Mouse (Mus musculus): ENCODE measurements around the gene Sh3bp2. TPM values are rescaled to one million over a fixed set of nuclear protein-coding genes. Genes with fewer than 3 reads are reported as not detected.
A peak's percentile ranks its signal among the peaks of the same experiment; 100 is the strongest.

Gene Sh3bp2
- polyA plus RNA-seq, 1 experiment = 14.3 TPM

GRCm38 (mm10) chr5:34502821-34503220 lies 22.8 kb upstream of the Sh3bp2 start:
- no peak overlapping the region for H3K4me3 ChIP-seq
- no peaks in the 10 kb centered on the region for H3K79me2 ChIP-seq (ENCODE audit: control insufficient read depth, insufficient read depth)
- no peak overlapping the region for H3K4me2 ChIP-seq (ENCODE audit: low read depth)
- no peak for TF ChIP-seq POLR2AphosphoS2 (IDR thresholded peaks at IDR 0.05; ENCODE audit: insufficient read length, low read depth)
- TF ChIP-seq CEBPB (IDR thresholded peaks at IDR 0.05; ENCODE audit: insufficient read depth, poor library complexity, severe bottlenecking) = no peak
- TF ChIP-seq MYOG (IDR thresholded peaks at IDR 0.05; ENCODE audit: control insufficient read depth in 1 of 3, insufficient read depth in 1 of 3, insufficient read length in 2 of 3, low read depth in 2 of 3) = no peak
- no peaks in the 10 kb centered on the region for H3K27me3 ChIP-seq (ENCODE audit: control insufficient read depth, insufficient read depth, insufficient read length)
- no peak overlapping the region for H3ac ChIP-seq (ENCODE audit: control insufficient read depth, insufficient read length)
- peaks cover 7% of the 10 kb centered on the region for H3K36me3 ChIP-seq (ENCODE audit: control insufficient read depth, insufficient read depth)

GRCm38 (mm10) chr5:34512486-34512885 lies 13.2 kb upstream of the Sh3bp2 start:
- Histone ChIP-seq H3ac (ENCODE audit: control insufficient read depth, insufficient read length) (no peak overlapping the region), H3K27me3 (ENCODE audit: control insufficient read depth, insufficient read depth, insufficient read length) (no peaks in the 10 kb centered on the region), H3K79me2 (ENCODE audit: control insufficient read depth, insufficient read depth) (peaks cover 7% of the 10 kb centered on the region), H3K4me2 (ENCODE audit: low read depth) (peak overlapping the region; percentile 93), H3K4me3 (peak overlapping the region; percentile 45), H3K36me3 (ENCODE audit: control insufficient read depth, insufficient read depth) (no peaks in the 10 kb centered on the region)
- TF ChIP-seq POLR2A (IDR thresholded peaks at IDR 0.05; ENCODE audit: insufficient read length, low read depth) (no peak), POLR2AphosphoS2 (IDR thresholded peaks at IDR 0.05; ENCODE audit: insufficient read length, low read depth) (no peak), TCF3 (IDR thresholded peaks at IDR 0.05; ENCODE audit: insufficient read length, low read depth) (no peak), CEBPB (IDR thresholded peaks at IDR 0.05; ENCODE audit: insufficient read depth, poor library complexity, severe bottlenecking) (no peak), REST (IDR thresholded peaks at IDR 0.05; ENCODE audit: insufficient read depth, insufficient read length) (no peak), E2F4 (IDR thresholded peaks at IDR 0.05; ENCODE audit: insufficient read depth) (no peak), MYOG (IDR thresholded peaks at IDR 0.05; ENCODE audit: control insufficient read depth in 1 of 3, insufficient read depth in 1 of 3, insufficient read length in 2 of 3, low read depth in 2 of 3) (no peak), MAX (IDR thresholded peaks at IDR 0.05; ENCODE audit: low read depth) (no peak), MYOD1 (IDR thresholded peaks at IDR 0.05; ENCODE audit: control insufficient read depth in 1 of 3, insufficient read length in 2 of 3, low read depth in 2 of 3) (no peak), SRF (IDR thresholded peaks at IDR 0.05; ENCODE audit: control insufficient read depth, insufficient read length, low read depth) (no peak), USF1 (IDR thresholded peaks at IDR 0.05; ENCODE audit: low read depth) (no peak), TCF12 (IDR thresholded peaks at IDR 0.05; ENCODE audit: insufficient read depth, poor library complexity, severe bottlenecking) (no peak)

- H3K27me3 ChIP-seq (ENCODE audit: control insufficient read depth, insufficient read depth, insufficient read length) = no peaks in the 10 kb centered on the region
- H3ac ChIP-seq (ENCODE audit: control insufficient read depth, insufficient read length) = peak within 1 kb of the TSS; percentile 57
Measured at GRCm38 (mm10) chr5:34513466-34514217, 12.0 kb upstream of the Sh3bp2 start, which contains the start of gene Tnip2. TSS of gene Tnip2 (minus strand) at chr5:34513991.

GRCm38 (mm10) chr5:34514218-34514566 lies 11.4 kb upstream of the Sh3bp2 start:
- no peak for TF ChIP-seq SRF (IDR thresholded peaks at IDR 0.05; ENCODE audit: control insufficient read depth, insufficient read length, low read depth)
- TF ChIP-seq POLR2A (IDR thresholded peaks at IDR 0.05; ENCODE audit: insufficient read length, low read depth) = no peak
- TF ChIP-seq MYOD1 (IDR thresholded peaks at IDR 0.05; ENCODE audit: control insufficient read depth in 1 of 3, insufficient read length in 2 of 3, low read depth in 2 of 3) = no peak
- TF ChIP-seq REST (IDR thresholded peaks at IDR 0.05; ENCODE audit: insufficient read depth, insufficient read length) = no peak
- no peak for TF ChIP-seq CEBPB (IDR thresholded peaks at IDR 0.05; ENCODE audit: insufficient read depth, poor library complexity, severe bottlenecking)
- no peak for TF ChIP-seq TCF12 (IDR thresholded peaks at IDR 0.05; ENCODE audit: insufficient read depth, poor library complexity, severe bottlenecking)
- TF ChIP-seq MYOG (IDR thresholded peaks at IDR 0.05; ENCODE audit: control insufficient read depth in 1 of 3, insufficient read depth in 1 of 3, insufficient read length in 2 of 3, low read depth in 2 of 3) = no peak
- no peak for TF ChIP-seq E2F4 (IDR thresholded peaks at IDR 0.05; ENCODE audit: insufficient read depth)
- Histone ChIP-seq H3K4me2 (ENCODE audit: low read depth) (peak overlapping the region; percentile 89), H3ac (ENCODE audit: control insufficient read depth, insufficient read length) (peak overlapping the region; percentile 57), H3K4me3 (peak overlapping the region; percentile 45), H3K36me3 (ENCODE audit: control insufficient read depth, insufficient read depth) (no peaks in the 10 kb centered on the region), H3K27me3 (ENCODE audit: control insufficient read depth, insufficient read depth, insufficient read length) (no peaks in the 10 kb centered on the region), H3K79me2 (ENCODE audit: control insufficient read depth, insufficient read depth) (peaks cover 7% of the 10 kb centered on the region)

More at GRCm38 (mm10) chr5:34513466-34514217, 12.0 kb upstream of the Sh3bp2 start, which contains the start of gene Tnip2:
- Histone ChIP-seq H3K4me2 (ENCODE audit: low read depth) (peak within 1 kb of the TSS; percentile 93), H3K4me3 (peak within 1 kb of the TSS; percentile 45), H3K36me3 (ENCODE audit: control insufficient read depth, insufficient read depth) (no peaks in the 10 kb centered on the region), H3K79me2 (ENCODE audit: control insufficient read depth, insufficient read depth) (peaks cover 7% of the 10 kb centered on the region)
- TF ChIP-seq MAX (IDR thresholded peaks at IDR 0.05; ENCODE audit: low read depth) (no peak), POLR2AphosphoS2 (IDR thresholded peaks at IDR 0.05; ENCODE audit: insufficient read length, low read depth) (peak; percentile 54), TCF12 (IDR thresholded peaks at IDR 0.05; ENCODE audit: insufficient read depth, poor library complexity, severe bottlenecking) (no peak), POLR2A (IDR thresholded peaks at IDR 0.05; ENCODE audit: insufficient read length, low read depth) (peak; percentile 73), MYOD1 (IDR thresholded peaks at IDR 0.05; ENCODE audit: control insufficient read depth in 1 of 3, insufficient read length in 2 of 3, low read depth in 2 of 3) (peak in 2 of 3 experiments; percentile 38 to 73), MYOG (IDR thresholded peaks at IDR 0.05; ENCODE audit: control insufficient read depth in 1 of 3, insufficient read depth in 1 of 3, insufficient read length in 2 of 3, low read depth in 2 of 3) (peak; percentile 12 to 74 (median 51)), SRF (IDR thresholded peaks at IDR 0.05; ENCODE audit: control insufficient read depth, insufficient read length, low read depth) (peak; percentile 45)

- Histone ChIP-seq H3K27me3 (ENCODE audit: control insufficient read depth, insufficient read depth, insufficient read length) (no peaks in the 10 kb centered on the region), H3K4me3 (no peak overlapping the region), H3K36me3 (ENCODE audit: control insufficient read depth, insufficient read depth) (no peaks in the 10 kb centered on the region), H3K79me2 (ENCODE audit: control insufficient read depth, insufficient read depth) (peaks cover 7% of the 10 kb centered on the region), H3ac (ENCODE audit: control insufficient read depth, insufficient read length) (no peak overlapping the region), H3K4me2 (ENCODE audit: low read depth) (peak overlapping the region; percentile 10)
- TF ChIP-seq MYOG (IDR thresholded peaks at IDR 0.05; ENCODE audit: control insufficient read depth in 1 of 3, insufficient read depth in 1 of 3, insufficient read length in 2 of 3, low read depth in 2 of 3) (no peak), MYOD1 (IDR thresholded peaks at IDR 0.05; ENCODE audit: control insufficient read depth in 1 of 3, insufficient read length in 2 of 3, low read depth in 2 of 3) (peak in 2 of 3 experiments; percentile 78 to 83)
Measured at GRCm38 (mm10) chr5:34515096-34515495, 10.5 kb upstream of the Sh3bp2 start.
